Mouse (Mus musculus) neutrophil, adult 65 days (primary cell): Measurements from ENCODE around the gene 5830411N06Rik. TPM values are rescaled to one million over a fixed set of nuclear protein-coding genes. Genes with fewer than 3 reads are reported as not detected.

ENCODE experiments used
- total RNA-seq: library from RNA; stranded (reverse); gene quantifications from 2 replicates; pipeline ENCODE4 v1.2.4, GENCODE M21; 2023

The 5830411N06Rik gene
- not detected in 2 replicates for total RNA-seq

GRCm38 (mm10) chr7:140247216-140247615 lies at the start of gene 5830411N06Rik:
Gene 5830411N06Rik, plus strand, starts transcription at chr7:140247284.

GRCm38 (mm10) chr7:140205864-140206263 lies 41.2 kb upstream of the 5830411N06Rik start, which contains the start of gene Olfr524:
Gene Olfr524, minus strand, starts transcription at chr7:140205964.

GRCm38 (mm10) chr7:140217967-140218366 lies 29.1 kb upstream of the 5830411N06Rik start, which contains the start of gene Cd163l1:
Gene Cd163l1, plus strand, starts transcription at chr7:140218267.

GRCm38 (mm10) chr7:140320558-140320957 lies 73.5 kb downstream of the 5830411N06Rik start, which contains the start of gene Olfr525:
Gene Olfr525, plus strand, starts transcription at chr7:140320858.

GRCm38 (mm10) chr7:140333717-140334116 lies 86.6 kb downstream of the 5830411N06Rik start, which contains the start of gene Olfr527:
Gene Olfr527, plus strand, starts transcription at chr7:140334017.

Other genes starting within 250 kb of the 5830411N06Rik start
- gene Zfp511, start 210.9 kb upstream of the 5830411N06Rik start, total RNA-seq = 11.3 and 18.2 TPM in 2 replicates
- 22.2 and 22.9 TPM in 2 replicates for gene Tubgcp2, start 210.6 kb upstream of the 5830411N06Rik start, total RNA-seq
- not detected in 2 replicates for gene Msx3, start 198.2 kb upstream of the 5830411N06Rik start, total RNA-seq
- not detected in 2 replicates for gene Caly, start 164.7 kb upstream of the 5830411N06Rik start, total RNA-seq
- gene Prap1, start 153.9 kb upstream of the 5830411N06Rik start, total RNA-seq = not detected in 2 replicates
- 6.7 and 8.2 TPM in 2 replicates for gene Fuom, start 144.8 kb upstream of the 5830411N06Rik start, total RNA-seq
- gene Paox, start 131.5 kb upstream of the 5830411N06Rik start, total RNA-seq = 3.9 and 9.7 TPM in 2 replicates
- gene Echs1, start 130.8 kb upstream of the 5830411N06Rik start, total RNA-seq = 27.9 and 31.7 TPM in 2 replicates
- 4.7 and 5.0 TPM in 2 replicates for gene Mtg1, start 109.7 kb upstream of the 5830411N06Rik start, total RNA-seq
- gene Sprn, start 92.4 kb upstream of the 5830411N06Rik start, total RNA-seq = not detected in 2 replicates
- not detected in 2 replicates for gene Olfr522, start 82.5 kb upstream of the 5830411N06Rik start, total RNA-seq
- not detected in 2 replicates for gene Olfr523, start 74.1 kb upstream of the 5830411N06Rik start, total RNA-seq
- gene Olfr524, start 41.3 kb upstream of the 5830411N06Rik start, total RNA-seq = not detected in 2 replicates
- not detected in 2 replicates for gene Cd163l1, start 29.0 kb upstream of the 5830411N06Rik start, total RNA-seq
- gene Olfr525, start 73.6 kb downstream of the 5830411N06Rik start, total RNA-seq = not detected in 2 replicates
- gene Olfr527, start 86.7 kb downstream of the 5830411N06Rik start, total RNA-seq = not detected in 2 replicates
- not detected in 2 replicates for gene Olfr60, start 114.4 kb downstream of the 5830411N06Rik start, total RNA-seq
- not detected in 2 replicates for gene Olfr530, start 129.0 kb downstream of the 5830411N06Rik start, total RNA-seq
- gene Olfr531, start 155.6 kb downstream of the 5830411N06Rik start, total RNA-seq = not detected in 2 replicates
- gene Olfr532, start 174.4 kb downstream of the 5830411N06Rik start, total RNA-seq = not detected in 2 replicates
- gene Olfr533, start 216.1 kb downstream of the 5830411N06Rik start, total RNA-seq = not detected in 2 replicates
- not detected in 2 replicates for gene Olfr535, start 236.9 kb downstream of the 5830411N06Rik start, total RNA-seq